Mouse (Mus musculus) small intestine, adult 2 months (tissue): ENCODE data around the gene Map1b. TPM values are rescaled to one million over a fixed set of nuclear protein-coding genes. Genes with fewer than 3 reads are reported as not detected.

Experiments used
- H3K27ac ChIP-seq: fragments of 200-500 bp; 2 replicates; pipeline ENCODE4 v1.5.1; 2012; ENCODE audit warnings: low read depth, low read length, control low read depth, inconsistent platforms; ENCODE audit not compliant: insufficient read depth
- H3K27me3 ChIP-seq: fragments of 200-500 bp; 2 replicates; pipeline ENCODE4 v1.6.1; 2012; ENCODE audit warnings: mild to moderate bottlenecking, moderate library complexity, low read length, inconsistent platforms; ENCODE audit not compliant: control insufficient read depth, insufficient read depth
- H3K36me3 ChIP-seq: fragments of 200-500 bp; 2 replicates; pipeline ENCODE4 v1.6.1; 2012; ENCODE audit warnings: mild to moderate bottlenecking, low read length, control low read depth, inconsistent platforms; ENCODE audit not compliant: control insufficient read depth, insufficient read depth
- H3K4me1 ChIP-seq: fragments of 200-500 bp; 2 replicates; pipeline ENCODE4 v1.6.1; 2012; ENCODE audit warnings: low read length, inconsistent platforms, mixed read lengths; ENCODE audit not compliant: control insufficient read depth, insufficient read depth, insufficient read length
- H3K4me3 ChIP-seq: fragments of 200-500 bp; 2 replicates; pipeline ENCODE4 v1.5.1; 2012; ENCODE audit warnings: low read depth, mild to moderate bottlenecking, control low read depth, inconsistent platforms, low read length, moderate library complexity
- CTCF ChIP-seq: fragments of 200-500 bp; IDR thresholded peaks from 2 replicates; pipeline ENCODE4 v1.5.1; 2012; ENCODE audit warnings: low read depth, mild to moderate bottlenecking, control low read depth, inconsistent platforms, low read length, moderate library complexity, mixed read lengths; ENCODE audit not compliant: insufficient replicate concordance, insufficient read length; ENCODE audit errors: extremely low read depth
- POLR2A ChIP-seq: fragments of 200-500 bp; IDR thresholded peaks from 2 replicates; pipeline ENCODE4 v1.6.1; 2012; ENCODE audit warnings: low read depth, mild to moderate bottlenecking, control low read depth, inconsistent platforms, low read length, moderate library complexity
- WGBS: fragments of 180-500 bp; shearing (Covaris S2); methylation state at CpG from one replicate; pipeline ENCODE4 v1.1.7; 2018; 5-methylcytosine and 5-hydroxymethylcytosine counted together
- polyA plus RNA-seq: library from polyadenylated mRNA; depleted of rRNA; stranded (reverse); fragments of >200 nt; gene quantifications from 2 replicates; pipeline ENCODE4 v1.2.3, GENCODE M21; 2012

The Map1b gene
- polyA plus RNA-seq, 1 experiment: 0.74 TPM

- TF ChIP-seq POLR2A (no peak), CTCF (no peak)
- no peaks in the 10 kb centered on the region for H3K4me1 ChIP-seq
- 64% methylated on average over 6 of the region's 6 CpGs for WGBS
- no peak overlapping the region for H3K4me3 ChIP-seq
- H3K36me3 ChIP-seq: no peaks in the 10 kb centered on the region
- peaks cover 3% of the 10 kb centered on the region; the same call in 1 of the 2 replicates for H3K27me3 ChIP-seq
- no peak overlapping the region for H3K27ac ChIP-seq
Observed at GRCm38 (mm10) chr13:99545201-99545600, 28.9 kb upstream of the Map1b start.

GRCm38 (mm10) chr13:99541429-99542267 lies 25.3 kb upstream of the Map1b start:
- Histone ChIP-seq H3K4me3 (no peak overlapping the region), H3K4me1 (no peaks in the 10 kb centered on the region), H3K27me3 (peaks cover 3% of the 10 kb centered on the region; the same call in 1 of the 2 replicates), H3K27ac (no peak overlapping the region), H3K36me3 (no peaks in the 10 kb centered on the region)
- TF ChIP-seq CTCF: no peak
- TF ChIP-seq POLR2A: no peak
- 27% methylated on average over 17 of the region's 21 CpGs for WGBS

- no peaks in the 10 kb centered on the region for H3K36me3 ChIP-seq
- H3K4me1 ChIP-seq: no peaks in the 10 kb centered on the region
- TF ChIP-seq POLR2A (no peak), CTCF (no peak)
- 33% methylated on average over 5 of the region's 5 CpGs for WGBS
- H3K4me3 ChIP-seq: no peak overlapping the region
- no peak overlapping the region for H3K27ac ChIP-seq
- H3K27me3 ChIP-seq: peaks cover 3% of the 10 kb centered on the region; the same call in 1 of the 2 replicates
Observed at GRCm38 (mm10) chr13:99539288-99539687, 22.9 kb upstream of the Map1b start.

GRCm38 (mm10) chr13:99538851-99539250 lies 22.5 kb upstream of the Map1b start:
- no peaks in the 10 kb centered on the region for H3K36me3 ChIP-seq
- TF ChIP-seq CTCF (no peak), POLR2A (no peak)
- no peak overlapping the region for H3K27ac ChIP-seq
- H3K27me3 ChIP-seq: peaks cover 3% of the 10 kb centered on the region; the same call in 1 of the 2 replicates
- WGBS: 89% methylated on average over 11 of the region's 11 CpGs
- no peak overlapping the region for H3K4me3 ChIP-seq
- H3K4me1 ChIP-seq: no peaks in the 10 kb centered on the region

GRCm38 (mm10) chr13:99537908-99538513 lies 21.7 kb upstream of the Map1b start:
- no peak overlapping the region for H3K27ac ChIP-seq
- H3K27me3 ChIP-seq: peaks cover 3% of the 10 kb centered on the region; the same call in 1 of the 2 replicates
- no peak overlapping the region for H3K4me3 ChIP-seq
- no peaks in the 10 kb centered on the region for H3K4me1 ChIP-seq
- no peaks in the 10 kb centered on the region for H3K36me3 ChIP-seq
- 28% methylated on average over 8 of the region's 8 CpGs for WGBS
- TF ChIP-seq POLR2A: no peak
- TF ChIP-seq CTCF: no peak

- no peak overlapping the region for H3K4me3 ChIP-seq
- no peak for TF ChIP-seq CTCF
- no peaks in the 10 kb centered on the region for H3K27me3 ChIP-seq
- H3K36me3 ChIP-seq: no peaks in the 10 kb centered on the region
- no peak overlapping the region for H3K27ac ChIP-seq
- 68% methylated on average over 4 of the region's 4 CpGs for WGBS
- no peaks in the 10 kb centered on the region for H3K4me1 ChIP-seq
Observed at GRCm38 (mm10) chr13:99528456-99528855, 12.1 kb upstream of the Map1b start.

- no peak overlapping the region for H3K27ac ChIP-seq
- H3K27me3 ChIP-seq: no peaks in the 10 kb centered on the region
- no peak overlapping the region for H3K4me3 ChIP-seq
- H3K4me1 ChIP-seq: no peaks in the 10 kb centered on the region
- TF ChIP-seq POLR2A (no peak), CTCF (no peak)
- no peaks in the 10 kb centered on the region for H3K36me3 ChIP-seq
Observed at GRCm38 (mm10) chr13:99527936-99528335, 11.6 kb upstream of the Map1b start.
